Mouse (Mus musculus): ENCODE results near the gene Cdh13.

Cdh13 gene

DNA sequence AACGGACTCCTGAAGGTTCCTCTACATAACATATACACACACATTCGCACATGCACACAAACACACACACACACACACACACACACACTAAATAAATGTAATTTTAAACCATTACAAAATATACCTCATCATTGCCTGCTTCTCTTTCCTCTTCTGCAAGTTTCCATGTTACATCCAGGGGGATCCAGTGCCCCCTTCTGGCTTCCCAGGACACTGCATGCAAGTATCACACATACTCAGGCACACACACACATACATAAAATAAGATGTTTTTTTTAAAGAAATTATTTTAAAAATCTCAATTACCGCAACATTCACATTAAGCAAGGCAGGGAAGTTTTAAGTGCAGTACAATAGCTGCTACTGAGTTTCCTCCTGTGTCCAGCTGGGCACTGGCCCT, 970.8 kb downstream of the Cdh13 start:
- DNase-seq (ENCODE audit: low read depth, low spot score), result no peak

DNA sequence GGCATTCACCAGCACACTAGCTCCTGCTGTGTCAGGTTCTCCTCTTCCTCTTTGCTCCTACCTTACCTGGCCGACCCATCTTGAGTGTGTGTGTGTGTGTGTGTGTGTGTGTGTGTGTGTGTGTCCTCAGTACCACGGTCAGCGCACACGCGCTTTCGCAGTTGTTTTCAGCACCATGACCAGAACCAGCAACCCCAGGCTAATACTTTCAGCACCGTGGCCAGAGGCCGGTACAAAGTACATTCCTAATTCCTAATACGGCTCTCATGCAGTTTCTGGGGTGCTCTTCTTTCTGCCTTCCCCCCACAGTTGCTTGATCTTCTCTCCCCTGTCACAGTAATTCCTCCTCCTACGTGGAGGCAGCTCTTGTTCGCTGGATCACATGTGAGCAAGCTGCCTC, 975.1 kb downstream of the Cdh13 start:
- no peak for DNase-seq (ENCODE audit: low read depth, low spot score)

DNA sequence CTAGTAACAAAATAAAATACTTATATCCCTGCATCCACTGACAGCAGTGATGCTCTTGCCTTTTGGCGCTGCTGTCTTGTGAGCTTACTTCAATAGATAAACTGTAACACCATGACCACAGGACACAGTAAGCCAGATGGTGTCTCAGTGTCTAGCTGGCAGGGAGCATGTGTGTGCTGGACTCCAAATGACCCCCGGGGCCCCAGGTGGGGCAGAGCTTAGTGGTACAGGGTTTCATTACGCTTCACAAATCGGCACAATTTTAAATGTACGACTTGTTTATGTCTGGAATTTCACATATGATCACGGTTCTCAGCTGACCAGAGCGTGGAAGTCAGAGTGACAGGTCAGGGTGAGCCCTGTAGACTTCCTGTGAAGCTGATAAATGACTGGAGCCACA, 980.2 kb downstream of the Cdh13 start:
- DNase-seq (ENCODE audit: low read depth, low spot score), result no peak

DNA sequence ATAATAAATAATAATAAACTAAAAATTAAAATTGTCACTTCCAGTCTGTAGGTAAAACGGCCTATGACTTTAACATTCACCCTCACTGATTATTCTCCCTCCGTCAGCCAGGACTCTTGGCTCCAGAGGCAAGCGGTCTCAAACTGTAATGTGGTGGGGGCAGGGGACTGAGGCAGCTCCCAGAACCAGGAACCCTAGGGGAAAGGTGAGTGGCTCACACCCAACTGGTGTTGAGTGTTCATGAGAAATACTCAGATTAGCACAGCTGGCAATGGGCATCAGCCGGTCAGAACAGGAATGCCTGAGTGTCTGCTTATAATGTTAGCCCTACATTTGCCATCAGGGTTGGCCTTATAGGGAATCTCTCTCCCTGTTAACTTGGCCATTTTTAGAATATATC, 982.8 kb downstream of the Cdh13 start:
- no peak for DNase-seq (ENCODE audit: low read depth, low spot score)

DNA sequence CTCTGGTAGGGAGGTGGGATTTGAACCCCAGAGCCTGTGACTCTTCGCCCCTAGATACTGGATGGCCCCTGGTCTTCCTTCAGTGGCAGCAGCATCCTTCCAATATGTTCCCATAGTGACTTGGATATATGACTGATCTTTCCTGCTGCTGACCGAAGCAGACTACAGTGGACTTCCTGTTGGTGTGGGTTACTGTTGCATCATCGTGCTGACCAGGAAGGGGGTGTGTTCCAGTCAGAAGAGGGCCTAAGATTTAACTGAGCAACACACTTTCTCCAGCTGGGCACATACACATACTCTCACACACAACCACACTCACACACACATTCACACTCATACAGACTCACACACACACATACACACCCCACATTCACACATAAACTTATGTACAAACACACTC, 986.0 kb downstream of the Cdh13 start:
- no peak for DNase-seq (ENCODE audit: low read depth, low spot score)

DNA sequence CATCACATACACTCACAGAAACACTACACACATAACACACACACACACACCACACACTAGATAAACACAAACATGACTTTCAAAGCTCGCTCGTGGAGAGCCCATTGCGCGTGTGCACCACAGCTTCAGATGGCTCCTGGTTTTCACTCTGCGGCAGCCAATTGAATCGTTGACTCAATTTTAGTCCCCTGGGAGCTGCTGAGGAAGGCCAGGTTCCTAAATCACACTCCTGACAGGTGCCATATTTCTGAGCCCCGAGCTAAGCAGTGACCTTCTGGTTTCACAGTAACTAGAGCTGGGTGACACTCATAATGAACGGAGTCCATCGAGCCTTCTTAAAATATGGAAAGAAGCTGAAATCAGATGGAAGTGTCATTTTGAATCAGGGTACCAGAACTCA, 986.8 kb downstream of the Cdh13 start:
- no peak for DNase-seq (ENCODE audit: low read depth, low spot score)

DNA sequence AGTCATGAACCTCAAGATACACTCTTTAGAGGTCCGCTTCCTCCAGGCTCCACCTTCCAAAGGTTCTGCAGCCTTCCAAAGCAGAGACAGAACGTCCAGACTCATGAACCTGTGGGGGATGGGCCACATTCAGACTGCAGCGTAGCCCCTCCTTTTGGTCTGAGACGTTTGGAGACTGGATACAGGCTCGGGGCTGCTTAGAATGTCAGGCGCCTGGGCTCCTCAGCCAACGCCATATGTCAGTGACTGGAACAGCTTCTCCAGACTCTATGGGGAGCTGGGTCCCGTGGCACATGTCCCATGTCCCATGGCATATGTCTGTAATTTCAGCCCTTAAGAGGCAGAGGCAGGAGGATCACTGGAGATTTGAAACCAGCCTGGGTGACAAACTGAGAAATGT, 989.4 kb downstream of the Cdh13 start:
- no peak for DNase-seq (ENCODE audit: low read depth, low spot score)

DNA sequence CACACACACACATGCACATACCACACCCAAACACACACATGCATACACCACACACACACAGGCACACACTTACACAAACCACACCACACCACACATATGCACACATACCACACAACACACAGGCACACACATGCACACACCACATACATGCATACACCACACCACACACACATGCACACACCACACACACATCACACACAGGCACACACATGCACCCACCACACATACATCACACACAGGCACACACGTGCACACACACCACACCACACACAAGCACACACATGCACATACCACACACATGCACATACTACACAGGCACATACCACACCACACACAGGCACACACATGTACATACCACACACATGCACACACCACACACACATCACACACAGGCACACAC, 991.9 kb downstream of the Cdh13 start:
- no peak for DNase-seq (ENCODE audit: low read depth, low spot score)

DNA sequence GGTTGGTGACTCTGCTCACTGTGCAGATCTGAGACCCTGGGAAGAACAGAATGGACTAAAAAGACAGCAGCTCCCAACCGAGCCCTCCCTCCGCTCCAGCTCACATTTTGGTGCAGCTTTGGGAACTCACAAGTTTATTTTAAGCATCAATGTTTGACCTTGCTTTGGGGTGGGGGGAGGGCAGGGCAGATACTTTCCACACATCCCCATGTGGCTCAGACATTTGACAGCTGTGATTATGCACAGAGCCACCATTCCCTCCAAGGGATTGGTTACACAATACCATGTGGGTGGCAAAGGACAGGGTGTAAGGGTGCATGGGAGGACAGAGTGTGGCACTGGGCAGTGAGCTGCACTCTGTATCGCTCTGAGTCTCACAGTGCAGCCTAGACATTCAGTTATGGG, 993.5 kb downstream of the Cdh13 start:
- no peak for DNase-seq (ENCODE audit: low read depth, low spot score)

DNA sequence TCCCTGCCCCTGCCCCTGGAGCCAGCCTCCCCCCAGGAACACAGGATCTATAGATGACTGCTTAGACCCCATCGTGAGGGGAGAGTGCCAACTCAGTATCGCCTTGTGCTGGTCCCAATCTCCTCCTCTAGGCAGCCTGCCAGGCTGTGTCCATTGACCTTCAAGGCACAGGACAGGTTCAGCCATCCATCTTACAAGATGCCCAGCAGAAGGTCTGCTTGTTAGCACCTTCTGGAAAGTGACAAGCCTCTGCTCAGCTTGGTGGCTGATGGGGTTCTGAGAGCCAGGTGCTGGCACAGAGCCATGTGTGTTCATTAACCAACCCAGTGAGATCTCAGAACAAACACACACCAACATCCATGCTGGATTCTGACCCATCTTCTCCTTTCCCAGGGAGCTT, 998.2 kb downstream of the Cdh13 start:
- no peak for DNase-seq (ENCODE audit: low read depth, low spot score)

DNA sequence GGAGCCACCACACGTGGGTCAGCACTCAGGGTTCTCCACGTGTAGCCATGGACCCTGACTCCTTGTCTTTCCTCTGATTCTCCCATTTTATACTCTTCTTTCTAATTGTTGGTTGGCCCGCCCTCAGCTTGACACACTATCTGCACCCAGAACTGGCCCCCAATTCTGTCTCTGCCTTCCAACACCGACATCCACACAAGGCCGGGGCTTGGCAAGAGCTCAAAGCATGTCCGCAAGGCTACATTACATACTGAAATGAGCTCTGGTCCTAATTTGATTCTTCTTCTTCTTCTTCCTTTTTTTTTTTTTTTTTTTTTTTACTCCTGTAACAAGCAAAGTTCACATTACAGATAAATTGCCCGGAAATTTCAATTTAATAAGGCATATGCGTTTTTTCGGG, 1001.0 kb downstream of the Cdh13 start:
- DNase-seq (ENCODE audit: low read depth, low spot score), result no peak

DNA sequence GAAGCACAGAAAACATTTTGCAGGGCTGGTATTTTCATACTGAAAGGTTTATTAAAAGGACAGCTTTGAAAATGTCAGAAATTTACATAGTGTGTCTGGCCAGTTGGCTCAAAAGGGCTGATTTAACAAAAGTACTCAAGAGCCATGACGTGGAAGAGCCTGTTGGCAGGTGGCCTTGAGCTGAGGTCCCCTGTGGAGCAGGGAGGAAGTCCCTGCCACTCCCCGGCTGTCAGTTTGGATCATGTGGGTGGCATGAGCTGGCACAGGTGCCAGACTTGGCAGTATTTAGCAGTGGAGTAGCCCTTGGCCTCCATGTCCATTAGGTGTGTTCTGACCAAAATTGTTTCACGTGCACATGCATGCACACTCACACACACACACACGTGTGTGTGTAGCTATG, 1001.4 kb downstream of the Cdh13 start:
- no peak for DNase-seq (ENCODE audit: low read depth, low spot score)

DNA sequence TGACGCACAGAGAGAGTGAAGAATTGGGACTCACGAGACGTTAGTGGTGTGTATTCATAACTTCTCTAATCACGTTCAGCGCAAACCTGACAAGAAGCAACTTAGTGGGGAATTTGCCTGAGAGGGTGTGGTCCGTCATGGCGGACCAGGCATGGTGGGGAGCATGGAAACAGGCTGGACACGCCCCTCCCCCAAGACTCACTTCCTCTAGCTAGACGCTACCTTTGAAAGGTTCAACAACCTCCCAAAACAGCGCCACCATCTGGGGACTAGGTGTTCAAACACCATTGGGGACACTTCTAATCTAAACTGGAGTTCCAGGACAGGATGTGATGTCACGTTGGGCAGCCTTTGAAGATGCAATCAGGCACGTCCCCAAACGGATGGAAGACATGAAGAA, 1011.9 kb downstream of the Cdh13 start:
- peak; percentile 49 for DNase-seq (ENCODE audit: low read depth, low spot score)

DNA sequence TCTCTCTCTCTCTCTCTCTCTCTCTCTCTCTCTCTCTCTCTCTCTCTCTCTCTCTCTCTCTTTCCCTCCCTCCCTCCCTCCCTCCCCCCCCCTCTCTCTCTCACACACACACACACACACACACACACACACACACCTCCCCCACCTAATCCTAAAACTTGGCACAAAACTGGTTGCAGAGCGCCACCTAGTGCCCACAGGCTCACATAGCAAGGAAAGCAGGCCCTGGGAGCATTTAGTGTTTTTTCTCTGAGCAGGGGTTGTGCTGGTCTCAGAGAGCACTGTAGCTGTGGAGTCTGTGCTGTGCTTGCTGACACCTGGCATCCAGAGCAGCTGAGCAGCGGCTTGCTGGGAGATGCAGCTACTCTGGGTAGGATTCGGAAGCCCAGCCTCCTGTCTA, 1014.2 kb downstream of the Cdh13 start:
- DNase-seq (ENCODE audit: low read depth, low spot score), result peak; percentile 48

DNA sequence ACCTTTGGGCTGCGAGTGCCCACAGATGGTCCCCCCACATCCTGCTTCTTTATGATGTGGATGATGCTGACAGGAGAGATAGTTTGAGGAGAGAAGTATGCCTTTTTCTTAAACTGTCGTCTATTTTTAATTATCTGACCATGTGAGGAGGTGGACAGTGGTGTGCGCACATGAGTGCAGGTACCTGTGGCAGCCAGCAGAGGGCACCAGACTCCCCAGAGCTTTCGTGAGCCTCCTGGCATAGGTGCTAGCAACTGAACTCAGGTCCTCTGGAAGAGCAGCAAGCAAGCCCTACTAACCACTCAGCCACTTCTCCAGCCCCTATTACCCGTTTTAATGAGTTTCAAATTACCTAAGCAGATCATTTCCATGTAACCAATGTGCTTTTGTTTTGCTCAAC, 1016.8 kb downstream of the Cdh13 start:
- no peak for DNase-seq (ENCODE audit: low read depth, low spot score)

DNA sequence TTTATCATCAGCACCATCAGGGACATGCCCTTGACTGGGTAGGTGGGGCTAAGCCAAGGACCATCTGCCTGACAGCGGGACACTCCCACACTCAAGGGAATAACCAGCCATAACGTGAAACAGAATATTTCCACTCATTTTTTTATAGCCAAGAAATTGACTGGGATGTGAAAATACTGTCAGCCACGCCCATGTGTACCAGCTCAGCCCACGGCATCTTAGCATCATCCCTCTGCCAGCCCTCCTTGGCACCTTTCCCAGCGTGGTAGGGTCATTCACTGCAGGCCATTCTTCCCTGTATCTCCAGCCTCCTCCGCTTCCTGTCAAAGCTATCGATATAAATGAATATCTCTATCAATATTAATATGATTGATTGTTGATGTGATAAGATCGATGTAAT, 1020.7 kb downstream of the Cdh13 start:
- no peak for DNase-seq (ENCODE audit: low read depth, low spot score)

DNA sequence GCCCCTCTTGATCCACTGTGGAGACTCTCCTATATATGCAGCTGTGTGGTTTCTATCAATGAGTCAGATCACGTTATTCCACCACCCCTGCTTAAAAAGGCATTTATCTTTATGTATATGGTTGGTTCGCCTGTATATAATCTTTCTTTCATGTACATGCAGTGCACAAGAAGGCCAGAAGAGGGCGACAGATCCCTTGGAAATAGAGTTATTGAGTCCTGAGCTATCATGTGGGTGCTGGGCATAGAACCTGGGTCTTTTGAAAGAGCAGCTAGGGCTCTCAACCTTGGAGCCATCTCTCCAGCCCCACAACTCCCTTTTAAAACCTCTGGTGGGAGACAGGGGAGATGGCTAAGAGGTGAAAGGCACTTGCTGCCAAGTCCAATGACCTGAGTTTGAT, 1027.9 kb downstream of the Cdh13 start:
- peak; percentile 55 for DNase-seq (ENCODE audit: low read depth, low spot score)

DNA sequence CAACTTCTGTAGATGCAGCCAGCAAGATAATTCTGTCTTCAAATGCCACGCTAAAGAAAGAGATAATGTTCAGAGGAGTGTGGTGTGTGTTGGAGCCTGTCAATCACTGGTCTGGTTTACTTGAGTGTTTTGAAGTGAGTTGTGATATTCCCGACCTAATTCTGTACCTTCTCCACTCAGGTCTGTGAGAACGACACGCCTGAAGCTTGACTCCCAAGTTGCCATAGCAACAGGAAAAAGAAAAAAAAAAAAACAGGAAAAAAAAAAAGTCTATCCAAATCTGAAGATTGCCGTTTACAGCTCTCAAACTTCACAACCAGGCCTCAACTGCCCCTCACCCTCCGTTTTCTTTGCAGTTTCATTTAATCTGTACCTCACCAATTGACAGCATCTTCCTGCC, 1039.7 kb downstream of the Cdh13 start:
- DNase-seq (ENCODE audit: low read depth, low spot score), result no peak

DNA sequence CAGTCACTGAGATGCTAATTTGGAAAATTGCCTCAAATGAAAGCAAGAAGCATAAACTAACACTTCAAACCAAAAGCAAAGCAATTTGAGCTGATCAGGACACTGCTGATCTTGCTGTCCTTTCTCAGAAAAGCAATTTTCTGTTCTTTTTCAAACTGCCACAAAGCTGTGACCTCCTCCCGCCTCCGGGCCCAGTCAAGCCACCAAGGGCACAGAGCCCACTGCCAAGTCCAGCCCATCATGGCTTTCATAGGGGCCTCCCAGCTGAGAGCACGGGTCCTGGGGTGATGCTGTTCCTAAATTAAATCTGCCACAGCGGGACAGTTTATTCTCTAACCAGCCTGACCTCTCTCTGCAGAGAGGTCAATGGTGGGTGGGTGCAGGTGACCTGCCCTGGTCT, 1056.0 kb downstream of the Cdh13 start:
- no peak for DNase-seq (ENCODE audit: low read depth, low spot score)

DNA sequence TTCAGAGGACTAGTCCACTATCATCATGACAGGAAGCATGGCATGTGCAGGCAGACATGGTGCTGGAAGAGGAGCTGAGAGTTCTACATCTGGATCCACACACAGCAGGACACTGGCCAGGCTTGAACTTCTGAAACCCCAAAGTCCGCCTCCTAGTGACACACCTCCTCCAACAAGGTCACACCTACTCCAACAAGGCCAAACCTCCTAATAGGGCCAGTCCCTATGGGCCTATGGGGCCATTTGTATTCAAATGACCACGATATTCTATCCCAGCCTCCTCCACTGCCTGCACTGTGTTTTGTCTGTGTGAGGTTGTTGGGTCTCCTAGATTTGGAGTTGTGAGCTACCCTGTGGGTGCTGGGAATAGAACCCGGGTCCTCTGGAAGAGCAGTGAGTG, 1060.1 kb downstream of the Cdh13 start:
- DNase-seq (ENCODE audit: low read depth, low spot score), result peak; percentile 75

DNA sequence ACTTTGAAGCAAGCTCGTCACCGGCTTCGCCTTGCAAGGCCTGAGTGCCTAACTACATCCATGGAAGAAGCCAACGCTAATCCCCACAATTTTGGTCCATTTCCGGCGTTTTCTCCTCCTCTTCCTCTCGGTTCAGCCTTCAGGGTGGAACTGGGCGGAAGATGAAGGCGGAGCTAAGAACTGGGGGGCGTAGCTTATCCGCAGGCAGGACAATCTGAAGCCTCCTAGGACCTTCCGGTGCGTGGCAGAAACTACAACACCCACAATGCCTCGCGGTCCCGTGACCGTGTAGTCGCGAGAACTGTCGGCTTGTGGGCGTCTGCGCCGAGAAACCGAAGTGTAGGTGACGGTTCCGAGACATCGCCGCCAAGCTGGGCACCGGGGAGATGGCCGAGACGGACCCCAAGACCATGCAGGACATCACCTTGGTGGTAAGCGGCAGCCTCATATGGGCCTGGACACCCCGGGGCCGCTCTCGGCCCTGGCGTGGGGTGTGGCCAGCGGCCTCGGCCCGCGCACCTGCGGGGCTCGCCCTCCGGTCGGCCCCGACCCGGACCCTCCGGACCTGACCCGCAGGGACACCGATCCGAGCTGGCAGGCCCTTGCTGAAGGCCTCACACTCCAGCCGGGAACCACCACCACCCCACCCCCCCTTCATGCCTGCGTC, 1060.8 kb downstream of the Cdh13 start, which contains the start of gene Hsbp1:
TSS of gene Hsbp1 (plus strand) at position 299 of the 667 bp plus-strand sequence.
- DNase-seq (ENCODE audit: low read depth, low spot score), result peak; percentile 99

DNA sequence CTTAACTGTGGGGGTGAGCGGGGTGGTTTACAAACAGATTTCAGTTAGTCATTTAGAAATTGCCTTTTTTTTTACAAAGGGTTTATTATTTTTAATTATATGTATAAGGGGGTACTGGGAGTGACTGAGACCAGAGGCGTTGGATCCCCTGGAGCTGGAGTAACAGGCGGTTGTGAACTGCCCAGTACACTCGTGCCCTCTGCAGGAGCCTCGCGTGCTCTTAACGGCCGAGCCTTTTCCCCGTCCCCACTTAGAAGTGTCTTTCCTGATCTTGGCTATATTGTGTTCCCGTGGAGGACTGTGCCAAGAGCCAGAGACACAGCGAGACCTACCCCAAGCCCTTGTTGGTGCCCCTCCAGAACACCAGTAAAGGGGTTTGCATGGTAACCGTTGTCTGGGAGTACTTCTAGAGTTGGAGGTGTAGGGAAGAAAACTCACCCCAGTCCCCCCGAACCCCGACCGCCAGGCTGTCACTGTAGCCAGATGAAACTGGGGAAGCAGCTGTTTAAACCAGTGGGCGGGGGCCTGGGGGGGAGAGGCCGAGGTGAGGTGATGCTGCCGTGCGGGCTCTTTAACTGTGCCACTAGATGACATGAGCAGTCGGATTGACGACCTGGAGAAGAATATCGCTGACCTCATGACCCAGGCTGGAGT, 1061.6 kb downstream of the Cdh13 start:
- peak; percentile 78 for DNase-seq (ENCODE audit: low read depth, low spot score)

DNA sequence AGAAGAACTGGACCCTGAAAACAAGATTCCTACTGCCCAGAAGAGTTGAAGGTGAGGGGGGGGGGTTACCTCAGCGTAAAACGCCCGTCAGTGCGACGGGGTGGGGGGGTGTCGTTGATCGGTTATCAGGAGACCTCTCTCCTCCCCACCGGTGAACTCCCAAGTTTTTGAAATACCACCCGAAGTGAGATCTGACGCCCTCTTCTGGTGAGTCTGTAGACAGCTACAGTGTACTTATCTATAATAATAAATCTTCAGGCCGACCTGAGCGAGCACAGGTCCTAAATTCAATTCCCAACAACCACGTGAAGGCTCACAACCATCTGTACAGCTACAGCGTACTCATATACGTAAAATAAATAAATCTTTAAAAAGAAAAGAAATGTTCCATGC, 1062.1 kb downstream of the Cdh13 start:
- DNase-seq (ENCODE audit: low read depth, low spot score), result peak; percentile 83

DNA sequence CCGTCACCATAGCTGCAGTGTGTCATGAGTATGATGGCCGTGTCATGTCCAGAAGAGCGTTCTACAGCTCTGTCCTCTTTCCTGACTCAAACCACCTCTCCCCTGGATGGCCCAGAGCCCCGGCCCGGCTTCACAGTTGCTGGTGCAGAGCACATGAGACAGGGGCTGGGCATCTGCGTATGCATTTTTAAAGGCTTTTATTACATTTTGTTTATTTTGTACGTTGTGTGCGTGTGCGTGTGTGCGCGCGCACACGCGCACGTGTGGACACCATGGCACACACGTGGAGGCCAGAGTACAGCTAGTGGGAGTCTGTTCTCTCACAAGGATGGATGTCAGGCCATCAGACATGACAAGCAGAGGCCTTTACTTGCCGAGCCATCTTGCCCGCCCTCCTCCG, 1068.1 kb downstream of the Cdh13 start:
- no peak for DNase-seq (ENCODE audit: low read depth, low spot score)
